Mouse (Mus musculus) myocyte (in vitro differentiated cells): ENCODE results near the gene Popdc3.
A peak's percentile ranks its signal among the peaks of the same experiment; 100 is the strongest.
"Not testable (repeated sequence)": the region's sequence is repeated elsewhere in the genome, so short reads cannot be mapped to it uniquely, and the experiment has no call there.

Experiments
- CEBPB ChIP-seq: IDR thresholded peaks from 2 replicates; pipeline ENCODE4 v1.6.1; 2011; ENCODE audit warnings: mild to moderate bottlenecking, moderate library complexity; ENCODE audit not compliant: poor library complexity, insufficient read depth, severe bottlenecking
- MAX ChIP-seq: IDR thresholded peaks from one replicate; pipeline ENCODE4 v1.6.1; 2011; ENCODE audit warnings: low read depth, mild to moderate bottlenecking, control low read depth
- MYOG ChIP-seq, 3 experiments: IDR thresholded peaks; one replicate each; pipeline ENCODE4 v1.6.1; 2011; ENCODE audit warnings: control low read depth in 2 of 3, low read depth in 2 of 3, mild to moderate bottlenecking in 2 of 3; ENCODE audit not compliant: insufficient read length in 2 of 3, control insufficient read depth in 1 of 3, insufficient read depth in 1 of 3
- POLR2A ChIP-seq: IDR thresholded peaks from one replicate; pipeline ENCODE4 v1.6.1; 2011; ENCODE audit warnings: low read depth, mild to moderate bottlenecking, control low read depth, moderate library complexity; ENCODE audit not compliant: insufficient read length
- POLR2AphosphoS2 ChIP-seq: IDR thresholded peaks from one replicate; pipeline ENCODE4 v1.6.1; 2011; ENCODE audit warnings: low read depth, control low read depth; ENCODE audit not compliant: insufficient read length
- TCF12 ChIP-seq: IDR thresholded peaks from one replicate; pipeline ENCODE4 v1.6.1; 2011; ENCODE audit warnings: mild to moderate bottlenecking, control low read depth; ENCODE audit not compliant: poor library complexity, insufficient read depth, severe bottlenecking
- USF1 ChIP-seq: IDR thresholded peaks from one replicate; pipeline ENCODE4 v1.6.1; 2011; ENCODE audit warnings: low read depth, mild to moderate bottlenecking, control low read depth, moderate library complexity

DNA sequence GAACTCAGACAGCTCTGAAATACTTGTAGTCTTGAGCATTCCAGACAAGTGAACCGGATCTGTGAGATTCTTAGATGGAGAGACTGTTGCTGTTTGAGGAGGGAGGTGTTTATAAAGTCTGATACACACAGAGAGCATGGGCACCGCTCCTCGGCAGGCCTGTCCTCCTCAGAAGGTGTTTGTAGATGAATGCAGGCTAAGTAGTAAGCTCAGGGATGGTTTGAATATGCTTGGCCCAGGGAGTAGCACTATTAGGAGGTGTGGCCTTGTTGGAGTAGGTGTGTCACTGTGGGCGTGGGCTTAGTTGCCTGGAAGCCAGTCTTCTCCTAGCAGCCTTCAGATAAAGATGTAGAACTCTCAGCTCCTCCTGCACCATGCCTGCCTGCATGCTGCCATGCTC, 114.3 kb downstream of the Popdc3 start:
- TF ChIP-seq TCF12; MYOG (IDR thresholded peaks at IDR 0.05; ENCODE audit: control insufficient read depth in 1 of 3, insufficient read depth in 1 of 3, insufficient read length in 2 of 3, low read depth in 2 of 3); USF1; POLR2AphosphoS2; CEBPB; MAX: not testable (repeated sequence)
- peak; percentile 16 for TF ChIP-seq POLR2A
